Mouse (Mus musculus) inflammation-experienced regulatory T-cells (primary cell): Measurements from ENCODE around the gene Spata46. TPM values are rescaled to one million over a fixed set of nuclear protein-coding genes. Genes with fewer than 3 reads are reported as not detected.

Experiments used
- polyA plus RNA-seq, 2 experiments: library from polyadenylated mRNA; unstranded; fragments of 100-300 nt; shearing (Covaris generic); gene quantifications; one replicate each; pipeline ENCODE4 v1.2.1; 2017

The Spata46 gene
- polyA plus RNA-seq, result 1 to 10 TPM in 1 of 2 experiments, under 1 TPM in 1; 0.20 to 1.0 TPM

GRCm38 (mm10) chr1:170308503-170308902 lies at the start of gene Spata46:
TSS of gene Spata46 (plus strand) at chr1:170308803.

GRCm38 (mm10) chr1:170277016-170277415 lies 31.6 kb upstream of the Spata46 start, which contains the start of gene Sh2d1b1:
TSS of gene Sh2d1b1 (plus strand) at chr1:170277320.

GRCm38 (mm10) chr1:170306232-170306631 lies 2.4 kb upstream of the Spata46 start, which contains the start of gene Gm7694:
TSS of gene Gm7694 (minus strand) at chr1:170306332.

Other genes starting within 250 kb of the Spata46 start
- under 1 TPM; 0.17 to 0.37 TPM for gene Ddr2, start 198.0 kb upstream of the Spata46 start, polyA plus RNA-seq
- gene Uap1, start 133.8 kb upstream of the Spata46 start, polyA plus RNA-seq, result 10 to 100 TPM; 33.9 to 57.8 TPM
- gene Uhmk1, start 93.4 kb upstream of the Spata46 start, polyA plus RNA-seq, result 10 to 100 TPM; 27.6 to 42.2 TPM
- not detected for gene Sh2d1b2, start 76.1 kb upstream of the Spata46 start, polyA plus RNA-seq
- gene Sh2d1b1, start 31.5 kb upstream of the Spata46 start, polyA plus RNA-seq, result not detected
- under 1 TPM in 1 of 2 experiments, not detected in 1; 0.23 TPM for gene Gm7694, start 2.5 kb upstream of the Spata46 start, polyA plus RNA-seq